Mouse (Mus musculus): ENCODE data around the gene Kcnk2. TPM values are rescaled to one million over a fixed set of nuclear protein-coding genes. Genes with fewer than 3 reads are reported as not detected.

Kcnk2 gene
- polyA plus RNA-seq, 1 experiment from 2014 or later, result 0.06 TPM

- Histone ChIP-seq H3K36me3 (no peaks in the 10 kb centered on the region), H3K4me2 (no peak overlapping the region), H3K27me3 (replicated peaks) (peaks cover 54% of the 10 kb centered on the region), H3K9ac (no peak overlapping the region), H3K27ac (no peak overlapping the region), H3K4me1 (no peaks in the 10 kb centered on the region), H3K4me3 (no peak overlapping the region), H3K9me3 (replicated peaks) (no peaks in the 10 kb centered on the region)
- WGBS (ENCODE audit: insufficient replicate concordance), result 23% methylated on average over 4 of the region's 4 CpGs
- no peak for ATAC-seq
These were observed 60.6 kb downstream of the Kcnk2 start for GRCm38 (mm10) chr1:189341381-189341917.

GRCm38 (mm10) chr1:189315896-189316295 is 86.2 kb downstream of the Kcnk2 start:
- no peak for ATAC-seq
- H3K4me1 ChIP-seq, result no peaks in the 10 kb centered on the region
- H3K4me2 ChIP-seq, result no peak overlapping the region
- H3K27me3 ChIP-seq (replicated peaks), result no peaks in the 10 kb centered on the region
- H3K36me3 ChIP-seq, result no peaks in the 10 kb centered on the region
- no peak overlapping the region for H3K4me3 ChIP-seq
- WGBS (ENCODE audit: insufficient replicate concordance), result 41% methylated on average over 2 of the region's 2 CpGs
- H3K9ac ChIP-seq, result no peak overlapping the region
- H3K27ac ChIP-seq, result no peak overlapping the region
- H3K9me3 ChIP-seq (replicated peaks), result no peaks in the 10 kb centered on the region

- Histone ChIP-seq H3K9me3 (replicated peaks) (no peaks in the 10 kb centered on the region), H3K4me3 (no peak overlapping the region), H3K4me1 (no peaks in the 10 kb centered on the region), H3K27me3 (replicated peaks) (no peaks in the 10 kb centered on the region), H3K36me3 (no peaks in the 10 kb centered on the region), H3K9ac (no peak overlapping the region), H3K27ac (no peak overlapping the region), H3K4me2 (no peak overlapping the region)
- WGBS (ENCODE audit: insufficient replicate concordance), result 65% methylated on average over 6 of the region's 6 CpGs
- ATAC-seq, result no peak
These were observed 87.6 kb downstream of the Kcnk2 start for GRCm38 (mm10) chr1:189314495-189314894.

GRCm38 (mm10) chr1:189313750-189314149 is 88.3 kb downstream of the Kcnk2 start:
- Histone ChIP-seq H3K4me2 (no peak overlapping the region), H3K36me3 (no peaks in the 10 kb centered on the region), H3K9ac (no peak overlapping the region), H3K4me3 (no peak overlapping the region), H3K9me3 (replicated peaks) (no peaks in the 10 kb centered on the region), H3K4me1 (no peaks in the 10 kb centered on the region), H3K27ac (no peak overlapping the region), H3K27me3 (replicated peaks) (no peaks in the 10 kb centered on the region)
- WGBS (ENCODE audit: insufficient replicate concordance), result 68% methylated on average over 7 of the region's 7 CpGs
- no peak for ATAC-seq

DNA sequence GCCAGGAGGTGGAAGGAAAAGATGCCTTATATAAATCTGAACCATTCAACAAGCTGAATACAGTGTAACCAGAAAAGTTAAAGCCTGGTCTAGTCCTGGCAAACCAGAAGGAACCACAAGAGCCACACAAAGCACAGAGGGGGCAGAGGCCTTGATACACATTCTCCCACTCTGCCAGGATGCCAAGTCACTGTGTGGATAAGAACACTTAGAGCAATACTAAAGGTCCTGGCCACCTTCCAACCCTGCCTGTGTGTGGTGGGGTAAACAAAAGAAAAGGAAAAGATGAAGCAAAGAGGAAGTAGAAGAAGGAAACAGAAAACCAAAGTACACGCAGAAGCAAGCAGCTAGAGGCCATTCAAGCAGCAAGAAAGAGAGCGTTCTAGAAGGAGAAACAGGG is 91.9 kb downstream of the Kcnk2 start:
- no peaks in the 10 kb centered on the region for H3K36me3 ChIP-seq
- H3K4me1 ChIP-seq, result no peaks in the 10 kb centered on the region
- H3K27ac ChIP-seq, result no peak overlapping the region
- no peaks in the 10 kb centered on the region for H3K27me3 ChIP-seq (replicated peaks)
- no peak for ATAC-seq
- WGBS (ENCODE audit: insufficient replicate concordance), result 47% methylated on average over 2 of the region's 2 CpGs
- H3K9me3 ChIP-seq (replicated peaks), result no peaks in the 10 kb centered on the region
- no peak overlapping the region for H3K4me2 ChIP-seq
- H3K4me3 ChIP-seq, result no peak overlapping the region
- no peak overlapping the region for H3K9ac ChIP-seq

DNA sequence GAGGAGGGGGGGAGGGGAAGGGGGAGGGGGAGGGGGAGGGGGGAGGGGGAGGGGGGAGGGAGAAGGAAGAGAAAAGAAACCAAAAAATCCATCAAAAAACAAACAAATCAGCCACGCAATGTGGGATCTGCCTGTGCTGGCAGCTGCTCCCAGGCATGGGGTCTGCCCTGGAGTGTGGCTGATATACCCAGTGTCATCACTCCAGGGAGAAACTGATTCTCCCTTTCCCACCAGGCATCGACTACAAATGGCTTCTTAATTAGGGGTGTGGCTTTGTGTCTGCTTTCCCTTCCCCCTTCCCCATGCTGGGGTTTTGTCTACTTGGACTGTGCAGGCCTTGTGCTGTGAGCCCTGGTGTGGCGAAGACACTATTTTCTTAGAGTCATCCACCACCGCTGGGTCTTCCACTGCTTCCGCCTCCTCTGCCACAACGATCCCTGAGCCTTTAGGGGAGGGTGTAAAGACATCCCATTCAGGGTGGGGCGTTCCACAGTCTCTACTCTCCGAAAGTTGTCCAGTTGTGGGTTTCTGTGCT is 97.0 kb downstream of the Kcnk2 start:
- no peak for ATAC-seq
- Histone ChIP-seq H3K4me3 (no peak overlapping the region), H3K4me1 (no peaks in the 10 kb centered on the region), H3K9ac (no peak overlapping the region), H3K9me3 (replicated peaks) (no peaks in the 10 kb centered on the region), H3K4me2 (no peak overlapping the region), H3K27me3 (replicated peaks) (no peaks in the 10 kb centered on the region), H3K27ac (no peak overlapping the region), H3K36me3 (no peaks in the 10 kb centered on the region)
- WGBS (ENCODE audit: insufficient replicate concordance), result 56% methylated on average over 8 of the region's 8 CpGs

GRCm38 (mm10) chr1:189303001-189303400 is 99.1 kb downstream of the Kcnk2 start:
- H3K4me3 ChIP-seq, result no peak overlapping the region
- no peak overlapping the region for H3K4me2 ChIP-seq
- H3K9ac ChIP-seq, result no peak overlapping the region
- H3K27ac ChIP-seq, result no peak overlapping the region
- no peaks in the 10 kb centered on the region for H3K36me3 ChIP-seq
- H3K4me1 ChIP-seq, result no peaks in the 10 kb centered on the region
- no peaks in the 10 kb centered on the region for H3K27me3 ChIP-seq (replicated peaks)
- no peak for ATAC-seq
- 66% methylated on average over 3 of the region's 3 CpGs for WGBS (ENCODE audit: insufficient replicate concordance)
- no peaks in the 10 kb centered on the region; the same call in 1 of the 2 replicates for H3K9me3 ChIP-seq (replicated peaks)

DNA sequence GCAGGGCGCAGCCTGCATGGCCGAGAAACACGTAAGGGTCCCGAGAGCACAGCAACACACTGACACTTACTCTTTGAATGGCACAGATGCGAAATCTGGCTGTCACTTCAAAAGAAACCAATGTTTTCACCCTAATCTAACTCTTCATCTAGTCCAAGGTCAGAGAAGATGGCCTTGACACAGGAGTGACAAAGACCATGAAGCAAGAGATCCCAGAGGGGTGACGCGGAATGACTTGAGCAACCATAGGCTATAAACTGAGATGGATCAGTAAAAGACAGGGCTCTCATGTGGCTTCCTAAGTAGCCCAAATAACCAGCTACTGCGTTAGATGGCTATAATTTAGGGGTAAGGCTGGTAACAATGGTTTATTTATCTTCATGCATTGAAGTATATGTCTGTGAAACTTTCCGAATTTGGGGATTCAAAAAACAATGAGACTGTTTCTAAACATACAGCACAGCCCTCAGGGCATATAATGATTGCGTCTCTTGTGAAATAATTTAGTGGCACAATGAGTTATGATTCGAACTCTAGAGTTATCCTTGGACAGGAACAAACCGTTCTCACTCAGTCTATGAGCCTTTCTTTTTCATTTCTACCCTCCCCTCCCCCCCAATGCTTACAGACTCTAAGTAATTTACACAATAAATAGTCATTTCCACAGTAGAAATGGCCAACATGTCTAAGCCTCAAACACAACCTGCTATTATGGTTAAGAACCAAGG is 108.2 kb downstream of the Kcnk2 start:
- H3K27ac ChIP-seq, result no peak overlapping the region
- no peak overlapping the region for H3K4me3 ChIP-seq
- H3K4me1 ChIP-seq, result no peaks in the 10 kb centered on the region
- H3K9me3 ChIP-seq (replicated peaks), result no peaks in the 10 kb centered on the region
- H3K27me3 ChIP-seq (replicated peaks), result no peaks in the 10 kb centered on the region
- no peak for ATAC-seq
- H3K4me2 ChIP-seq, result no peak overlapping the region
- no peaks in the 10 kb centered on the region for H3K36me3 ChIP-seq
- WGBS (ENCODE audit: insufficient replicate concordance), result 70% methylated on average over 12 of the region's 12 CpGs
- no peak overlapping the region for H3K9ac ChIP-seq

DNA sequence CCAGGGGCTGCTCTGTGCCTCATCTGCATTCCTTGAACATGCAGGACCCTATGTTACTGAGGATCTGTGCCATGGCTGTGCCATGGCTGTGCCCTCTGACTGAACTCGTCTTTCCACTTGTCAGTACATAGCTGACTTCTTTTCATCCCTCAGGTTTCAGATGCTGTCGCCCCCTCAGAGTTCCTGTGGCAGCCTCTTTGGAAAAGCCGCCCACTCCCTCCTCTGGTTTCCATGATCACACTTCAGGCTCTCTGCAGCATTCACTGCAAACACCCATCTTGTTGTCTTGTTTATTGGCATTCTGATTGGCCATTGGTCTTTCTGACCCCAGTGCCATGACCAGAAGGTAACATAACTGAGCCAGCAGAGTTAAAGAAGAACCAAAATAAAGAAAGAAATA is 111.2 kb downstream of the Kcnk2 start:
- H3K9me3 ChIP-seq (replicated peaks), result no peaks in the 10 kb centered on the region
- no peak overlapping the region for H3K9ac ChIP-seq
- H3K4me1 ChIP-seq, result no peaks in the 10 kb centered on the region
- WGBS (ENCODE audit: insufficient replicate concordance), result 35% methylated on average over 3 of the region's 3 CpGs
- no peaks in the 10 kb centered on the region for H3K27me3 ChIP-seq (replicated peaks)
- ATAC-seq, result no peak
- H3K27ac ChIP-seq, result no peak overlapping the region
- H3K4me3 ChIP-seq, result no peak overlapping the region
- H3K36me3 ChIP-seq, result no peaks in the 10 kb centered on the region
- H3K4me2 ChIP-seq, result no peak overlapping the region

DNA sequence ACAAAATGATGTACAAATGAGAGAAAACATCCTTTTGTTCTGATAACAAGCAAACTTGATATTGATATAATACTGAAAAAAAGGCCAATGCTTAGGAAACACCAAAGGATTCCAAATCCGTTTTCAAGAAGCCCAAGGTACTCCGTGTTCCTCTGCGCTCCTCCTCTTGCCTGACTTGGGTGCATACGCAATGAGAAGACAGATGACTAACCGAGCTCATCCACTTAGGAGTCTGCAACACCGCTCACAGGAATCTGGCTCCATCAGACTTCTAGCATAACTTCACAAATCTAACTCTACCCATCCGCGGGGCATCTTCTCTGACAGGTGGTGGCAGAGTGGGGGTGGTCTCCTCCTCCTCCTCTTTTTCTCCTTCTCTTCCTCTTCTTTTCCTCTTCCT is 113.1 kb downstream of the Kcnk2 start:
- H3K9me3 ChIP-seq (replicated peaks), result no peaks in the 10 kb centered on the region
- 73% methylated on average over 8 of the region's 8 CpGs for WGBS (ENCODE audit: insufficient replicate concordance)
- H3K36me3 ChIP-seq, result no peaks in the 10 kb centered on the region
- no peak overlapping the region for H3K27ac ChIP-seq
- H3K4me1 ChIP-seq, result no peaks in the 10 kb centered on the region
- no peak for ATAC-seq
- no peak overlapping the region for H3K9ac ChIP-seq
- no peak overlapping the region for H3K4me2 ChIP-seq
- H3K27me3 ChIP-seq (replicated peaks), result no peaks in the 10 kb centered on the region
- no peak overlapping the region for H3K4me3 ChIP-seq

GRCm38 (mm10) chr1:189272281-189272680 is 129.8 kb downstream of the Kcnk2 start:
- no peaks in the 10 kb centered on the region for H3K36me3 ChIP-seq
- ATAC-seq, result no peak

GRCm38 (mm10) chr1:189253631-189254030 is 148.4 kb downstream of the Kcnk2 start:
- Histone ChIP-seq H3K4me3 (no peak overlapping the region), H3K9me3 (replicated peaks) (no peaks in the 10 kb centered on the region), H3K27ac (no peak overlapping the region), H3K27me3 (replicated peaks) (no peaks in the 10 kb centered on the region), H3K9ac (no peak overlapping the region), H3K4me2 (no peak overlapping the region), H3K4me1 (no peaks in the 10 kb centered on the region), H3K36me3 (no peaks in the 10 kb centered on the region)
- ATAC-seq, result no peak

More at GRCm38 (mm10) chr1:189272281-189272680, 129.8 kb downstream of the Kcnk2 start:
- H3K9me3 ChIP-seq (replicated peaks), result no peaks in the 10 kb centered on the region
- H3K9ac ChIP-seq, result no peak overlapping the region
- H3K27me3 ChIP-seq (replicated peaks), result no peaks in the 10 kb centered on the region
- H3K4me2 ChIP-seq, result no peak overlapping the region
- H3K4me3 ChIP-seq, result no peak overlapping the region
- WGBS (ENCODE audit: insufficient replicate concordance), result 73% methylated on average over 2 of the region's 2 CpGs
- H3K4me1 ChIP-seq, result no peaks in the 10 kb centered on the region
- no peak overlapping the region for H3K27ac ChIP-seq

All from liver, embryonic 12.5 days (tissue).